Mouse (Mus musculus) urinary bladder, postnatal 14 days (tissue): ENCODE measurements around the gene E130114P18Rik.

ENCODE experiments used
- DNase-seq: peaks from one replicate; pipeline ENCODE4 v3.0.0; 2021; ENCODE audit warnings: low spot score

The E130114P18Rik gene

DNA sequence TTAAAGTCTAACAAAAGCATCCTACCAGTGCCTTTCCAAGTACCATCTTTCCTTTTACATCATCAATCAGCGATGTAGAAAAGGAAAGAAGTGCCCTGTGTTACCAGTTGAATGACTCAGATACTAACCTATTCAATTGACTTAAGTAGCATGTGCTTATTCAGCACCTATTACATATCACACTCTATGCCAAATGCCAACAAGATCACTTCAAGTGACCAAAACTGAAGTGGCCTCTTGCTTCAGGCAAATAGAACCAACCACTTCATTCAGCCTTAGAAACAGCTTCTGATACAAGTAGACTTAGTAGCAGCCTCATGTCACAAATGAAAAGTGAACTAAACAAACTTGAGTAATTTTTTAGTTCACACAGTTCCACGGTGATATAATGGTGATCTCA, 249.4 kb downstream of the E130114P18Rik start:
- no peak for DNase-seq
